Mouse (Mus musculus): Measurements from ENCODE around the gene Cul9.
"Not testable (repeated sequence)": the region's sequence is repeated elsewhere in the genome, so short reads cannot be mapped to it uniquely, and the experiment has no call there.

Cul9 gene

GRCm38 (mm10) chr17:46545813-46546564, at the start of gene Cul9:
TSS of gene Cul9 (minus strand) at chr17:46546388.
- DNase-seq (ENCODE audit: low spot score): peak; percentile 82

- DNase-seq (ENCODE audit: low spot score): no peak
Measured at GRCm38 (mm10) chr17:46595336-46595735, 49.1 kb upstream of the Cul9 start.

- DNase-seq (ENCODE audit: low spot score): no peak
Measured at GRCm38 (mm10) chr17:46594606-46595005, 48.4 kb upstream of the Cul9 start.

- no peak for DNase-seq (ENCODE audit: low spot score)
Measured at GRCm38 (mm10) chr17:46593124-46593523, 46.9 kb upstream of the Cul9 start.

- peak; percentile 27 for DNase-seq (ENCODE audit: low spot score)
Measured at GRCm38 (mm10) chr17:46591406-46591805, 45.2 kb upstream of the Cul9 start.

GRCm38 (mm10) chr17:46590439-46590838, 44.3 kb upstream of the Cul9 start:
- no peak for DNase-seq (ENCODE audit: low spot score)

GRCm38 (mm10) chr17:46589635-46590314, 43.6 kb upstream of the Cul9 start:
- DNase-seq (ENCODE audit: low spot score): no peak

GRCm38 (mm10) chr17:46588913-46589312, 42.7 kb upstream of the Cul9 start:
- no peak for DNase-seq (ENCODE audit: low spot score)

GRCm38 (mm10) chr17:46588173-46588572, 42.0 kb upstream of the Cul9 start:
- no peak for DNase-seq (ENCODE audit: low spot score)

- DNase-seq (ENCODE audit: low spot score): no peak
Measured at GRCm38 (mm10) chr17:46586327-46586726, 40.1 kb upstream of the Cul9 start.

- no peak for DNase-seq (ENCODE audit: low spot score)
Measured at GRCm38 (mm10) chr17:46578650-46579049, 32.5 kb upstream of the Cul9 start.

- no peak for DNase-seq (ENCODE audit: low spot score)
Measured at GRCm38 (mm10) chr17:46576070-46576469, 29.9 kb upstream of the Cul9 start.

- DNase-seq (ENCODE audit: low spot score): no peak
Measured at GRCm38 (mm10) chr17:46574535-46574934, 28.3 kb upstream of the Cul9 start.

GRCm38 (mm10) chr17:46571005-46571404, 24.8 kb upstream of the Cul9 start:
- no peak for DNase-seq (ENCODE audit: low spot score)

GRCm38 (mm10) chr17:46559146-46559545, 13.0 kb upstream of the Cul9 start:
- DNase-seq (ENCODE audit: low spot score): no peak

- no peak for DNase-seq (ENCODE audit: low spot score)
Measured at GRCm38 (mm10) chr17:46558151-46558550, 12.0 kb upstream of the Cul9 start.

- DNase-seq (ENCODE audit: low spot score): not testable (repeated sequence)
Measured at GRCm38 (mm10) chr17:46557321-46557720, 11.1 kb upstream of the Cul9 start.

GRCm38 (mm10) chr17:46556584-46556945, 10.4 kb upstream of the Cul9 start:
- no peak for DNase-seq (ENCODE audit: low spot score)

- DNase-seq (ENCODE audit: low spot score): peak; percentile 94
Measured at GRCm38 (mm10) chr17:46555673-46556583, 9.7 kb upstream of the Cul9 start, which contains the start of gene Srf. TSS of gene Srf (minus strand) at chr17:46556175.

- DNase-seq (ENCODE audit: low spot score): peak; percentile 59
Measured at GRCm38 (mm10) chr17:46554977-46555672, 8.9 kb upstream of the Cul9 start.

- no peak for DNase-seq (ENCODE audit: low spot score)
Measured at GRCm38 (mm10) chr17:46554646-46554976, 8.4 kb upstream of the Cul9 start.

- DNase-seq (ENCODE audit: low spot score): no peak
Measured at GRCm38 (mm10) chr17:46553926-46554325, 7.7 kb upstream of the Cul9 start.

Data from ovary, postnatal 36 days (tissue).